Mouse (Mus musculus) neural tube, embryonic 15.5 days (tissue): ENCODE results near the gene Socs7. TPM values are rescaled to one million over a fixed set of nuclear protein-coding genes. Genes with fewer than 3 reads are reported as not detected.

Experiments used
- ATAC-seq: fragments of 200-750 bp; cut with Nextera tagmentation; 2 replicates; pipeline ENCODE4 v1.8.0; 2017; ENCODE audit warnings: mild to moderate bottlenecking, moderate TSS enrichment, moderate library complexity; ENCODE audit not compliant: low FRiP score
- H3K27ac ChIP-seq: fragments of 300-500 bp; sonication (generic); replicated peaks from 2 replicates; pipeline ENCODE4 v1.5.1; 2015; ENCODE audit warnings: mild to moderate bottlenecking, inconsistent platforms
- H3K27me3 ChIP-seq: fragments of 300-500 bp; sonication (generic); replicated peaks from 2 replicates; pipeline ENCODE4 v1.6.1; 2015; ENCODE audit warnings: inconsistent platforms
- H3K36me3 ChIP-seq: fragments of 300-500 bp; sonication (generic); 2 replicates; pipeline ENCODE4 v1.6.1; 2015; ENCODE audit warnings: inconsistent platforms
- H3K4me1 ChIP-seq: fragments of 300-500 bp; sonication (generic); 2 replicates; pipeline ENCODE4 v1.6.1; 2015; ENCODE audit warnings: inconsistent platforms
- H3K4me2 ChIP-seq: fragments of 300-500 bp; sonication (generic); 2 replicates; pipeline ENCODE4 v1.6.1; 2015; ENCODE audit warnings: inconsistent platforms, mild to moderate bottlenecking, moderate library complexity
- H3K4me3 ChIP-seq: fragments of 300-500 bp; sonication (generic); replicated peaks from 2 replicates; pipeline ENCODE4 v1.5.1; 2015; ENCODE audit warnings: mild to moderate bottlenecking, inconsistent platforms
- H3K9ac ChIP-seq: fragments of 300-500 bp; sonication (generic); replicated peaks from 2 replicates; pipeline ENCODE4 v1.6.1; 2015; ENCODE audit warnings: mild to moderate bottlenecking, inconsistent platforms
- H3K9me3 ChIP-seq: fragments of 300-500 bp; sonication (generic); replicated peaks from 2 replicates; pipeline ENCODE4 v1.6.1; 2016; ENCODE audit warnings: inconsistent platforms
- WGBS: fragments of 180-500 bp; shearing (Covaris S2); methylation state at CpG from one replicate; pipeline ENCODE4 v1.1.7; 2015; ENCODE audit warnings: mixed read lengths; 5-methylcytosine and 5-hydroxymethylcytosine counted together
- polyA plus RNA-seq: library from polyadenylated mRNA; unstranded; fragments of >200 nt; fragmentation: Nextera tagmentation; extraction: Ambion mirVana; gene quantifications from 2 replicates; pipeline ENCODE4 v1.2.1, GENCODE M21; 2015

The Socs7 gene
- polyA plus RNA-seq, 1 experiment from 2014 or later: 8.4 TPM

GRCm38 (mm10) chr11:97440441-97440881 is 78.1 kb downstream of the Socs7 start:
- no peak for ATAC-seq
- H3K27me3 ChIP-seq: peaks cover 34% of the 10 kb centered on the region
- 2% methylated on average over 34 of the region's 34 CpGs for WGBS
- H3K9me3 ChIP-seq: no peaks in the 10 kb centered on the region
- H3K4me3 ChIP-seq: peak overlapping the region; percentile 41
- peak overlapping the region; percentile 58 for H3K4me2 ChIP-seq
- peaks cover 48% of the 10 kb centered on the region for H3K4me1 ChIP-seq
- peak overlapping the region; percentile 64 for H3K27ac ChIP-seq
- peak overlapping the region; percentile 37 for H3K9ac ChIP-seq
- H3K36me3 ChIP-seq: peaks cover 8% of the 10 kb centered on the region

- Histone ChIP-seq H3K27me3 (peaks cover 34% of the 10 kb centered on the region), H3K9me3 (no peaks in the 10 kb centered on the region), H3K4me1 (peaks cover 43% of the 10 kb centered on the region), H3K4me2 (peak overlapping the region; percentile 58), H3K36me3 (peaks cover 13% of the 10 kb centered on the region), H3K9ac (no peak overlapping the region), H3K27ac (peak overlapping the region; percentile 64; the same call in 1 of the 2 replicates), H3K4me3 (peak overlapping the region; percentile 41)
- 50% methylated on average over 15 of the region's 15 CpGs for WGBS
- no peak for ATAC-seq
Measured at GRCm38 (mm10) chr11:97441036-97441657, 78.8 kb downstream of the Socs7 start.

GRCm38 (mm10) chr11:97441658-97442125 is 79.3 kb downstream of the Socs7 start:
- Histone ChIP-seq H3K27me3 (peaks cover 34% of the 10 kb centered on the region), H3K4me3 (no peak overlapping the region; the same call in 1 of the 2 replicates), H3K4me2 (peak overlapping the region; percentile 58), H3K27ac (no peak overlapping the region), H3K9me3 (no peaks in the 10 kb centered on the region), H3K36me3 (peaks cover 13% of the 10 kb centered on the region), H3K9ac (no peak overlapping the region), H3K4me1 (peaks cover 39% of the 10 kb centered on the region)
- ATAC-seq: no peak
- WGBS: 8% methylated on average over 3 of the region's 3 CpGs

- no peaks in the 10 kb centered on the region for H3K9me3 ChIP-seq
- no peak overlapping the region for H3K9ac ChIP-seq
- H3K36me3 ChIP-seq: peaks cover 15% of the 10 kb centered on the region
- peaks cover 29% of the 10 kb centered on the region for H3K27me3 ChIP-seq
- 85% methylated on average over 11 of the region's 11 CpGs for WGBS
- ATAC-seq: no peak
- H3K27ac ChIP-seq: no peak overlapping the region
- no peak overlapping the region for H3K4me3 ChIP-seq
- H3K4me1 ChIP-seq: peaks cover 37% of the 10 kb centered on the region
- no peak overlapping the region for H3K4me2 ChIP-seq
Measured at GRCm38 (mm10) chr11:97442891-97443675, 80.7 kb downstream of the Socs7 start.

- H3K9ac ChIP-seq: no peak overlapping the region
Measured at GRCm38 (mm10) chr11:97445596-97445995, 83.2 kb downstream of the Socs7 start.

GRCm38 (mm10) chr11:97445999-97446511 is 83.7 kb downstream of the Socs7 start:
- Histone ChIP-seq H3K4me3 (no peak overlapping the region), H3K4me1 (peaks cover 41% of the 10 kb centered on the region), H3K4me2 (no peak overlapping the region), H3K9ac (no peak overlapping the region), H3K27me3 (peaks cover 4% of the 10 kb centered on the region), H3K36me3 (peaks cover 23% of the 10 kb centered on the region), H3K27ac (no peak overlapping the region), H3K9me3 (no peaks in the 10 kb centered on the region)
- no peak for ATAC-seq
- 71% methylated on average over 4 of the region's 4 CpGs for WGBS

More at GRCm38 (mm10) chr11:97445596-97445995, 83.2 kb downstream of the Socs7 start:
- Histone ChIP-seq H3K27ac (no peak overlapping the region), H3K4me3 (no peak overlapping the region), H3K4me2 (no peak overlapping the region), H3K9me3 (no peaks in the 10 kb centered on the region), H3K4me1 (peaks cover 41% of the 10 kb centered on the region), H3K27me3 (peaks cover 9% of the 10 kb centered on the region), H3K36me3 (peaks cover 23% of the 10 kb centered on the region)
- WGBS: 77% methylated on average over 6 of the region's 6 CpGs
- ATAC-seq: no peak

GRCm38 (mm10) chr11:97447979-97448378 is 85.6 kb downstream of the Socs7 start:
- Histone ChIP-seq H3K27me3 (no peaks in the 10 kb centered on the region), H3K27ac (no peak overlapping the region), H3K9me3 (no peaks in the 10 kb centered on the region), H3K36me3 (peaks cover 38% of the 10 kb centered on the region), H3K9ac (no peak overlapping the region), H3K4me1 (peaks cover 44% of the 10 kb centered on the region), H3K4me2 (no peak overlapping the region), H3K4me3 (no peak overlapping the region)
- 80% methylated on average over 7 of the region's 7 CpGs for WGBS
- no peak for ATAC-seq

Other genes starting within 250 kb of the Socs7 start
- gene Tbx21, start 247.2 kb upstream of the Socs7 start, polyA plus RNA-seq: 0.23 and 0.43 TPM in 2 replicates
- 8.8 and 9.5 TPM in 2 replicates for gene Tbkbp1, start 211.1 kb upstream of the Socs7 start, polyA plus RNA-seq
- 26.7 and 32.2 TPM in 2 replicates for gene Kpnb1, start 174.7 kb upstream of the Socs7 start, polyA plus RNA-seq
- 136 and 145 TPM in 2 replicates for gene Npepps, start 81.9 kb upstream of the Socs7 start, polyA plus RNA-seq
- 38.6 and 43.3 TPM in 2 replicates for gene Mrpl45, start 46.8 kb upstream of the Socs7 start, polyA plus RNA-seq
- 0.33 and 0.46 TPM in 2 replicates for gene Gpr179, start 10.5 kb upstream of the Socs7 start, polyA plus RNA-seq
- 8.0 and 9.2 TPM in 2 replicates for gene Arhgap23, start 53.0 kb downstream of the Socs7 start, polyA plus RNA-seq
- 1.2 and 1.4 TPM in 2 replicates for gene 4933428G20Rik, start 137.8 kb downstream of the Socs7 start, polyA plus RNA-seq
- gene Srcin1, start 213.6 kb downstream of the Socs7 start, polyA plus RNA-seq: 7.2 and 10.5 TPM in 2 replicates